Mouse (Mus musculus): ENCODE measurements around the gene Fam184b.

Gene Fam184b

DNA sequence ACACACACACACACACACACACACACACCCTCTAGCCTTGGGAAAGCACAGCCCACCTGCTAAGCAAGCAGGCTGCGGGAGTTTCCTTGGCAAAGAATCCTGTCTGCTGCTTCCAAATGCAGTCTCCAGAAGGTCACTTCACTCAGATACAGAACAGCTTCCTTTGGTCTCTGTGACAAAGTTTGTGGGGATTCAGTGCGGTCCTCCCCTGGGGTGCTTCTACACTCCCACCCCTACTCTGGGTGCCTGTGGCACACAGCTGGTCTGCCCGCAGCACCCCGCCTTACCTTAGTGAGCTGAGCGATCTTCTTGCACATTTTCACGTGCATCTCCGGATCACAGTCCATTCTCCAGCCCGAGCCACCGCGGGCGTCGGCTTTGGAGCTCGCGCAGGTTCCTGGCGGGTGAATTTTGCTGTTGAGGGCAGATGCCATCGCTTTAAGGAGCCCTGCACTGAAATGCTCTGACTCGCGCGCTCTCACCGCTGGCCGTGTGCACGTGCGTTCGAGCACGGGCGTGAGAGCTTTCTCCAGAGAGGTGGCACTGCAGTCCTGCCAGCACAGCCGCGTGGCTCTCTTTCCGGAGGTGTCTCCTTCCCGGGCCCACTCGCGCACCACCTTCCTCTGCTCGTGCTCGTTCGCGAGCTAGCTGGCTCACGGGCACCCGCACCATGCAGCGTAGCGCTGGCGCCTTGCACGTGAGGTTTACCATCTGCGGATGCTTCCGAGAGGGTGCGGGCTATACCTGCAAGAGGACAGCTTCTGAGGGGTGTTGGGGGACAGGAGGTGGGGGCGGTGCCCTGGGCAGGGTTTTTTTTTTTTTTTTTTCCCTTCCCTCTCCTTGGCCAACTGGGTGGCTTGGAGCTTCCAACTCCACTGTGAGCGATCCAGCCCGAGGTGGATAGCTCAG lies at the start of gene Fam184b:
TSS of gene Fam184b (minus strand) at position 809 of the 909 bp plus-strand sequence.
- peak; percentile 72 for DNase-seq (ENCODE audit: low read depth, low spot score)

DNA sequence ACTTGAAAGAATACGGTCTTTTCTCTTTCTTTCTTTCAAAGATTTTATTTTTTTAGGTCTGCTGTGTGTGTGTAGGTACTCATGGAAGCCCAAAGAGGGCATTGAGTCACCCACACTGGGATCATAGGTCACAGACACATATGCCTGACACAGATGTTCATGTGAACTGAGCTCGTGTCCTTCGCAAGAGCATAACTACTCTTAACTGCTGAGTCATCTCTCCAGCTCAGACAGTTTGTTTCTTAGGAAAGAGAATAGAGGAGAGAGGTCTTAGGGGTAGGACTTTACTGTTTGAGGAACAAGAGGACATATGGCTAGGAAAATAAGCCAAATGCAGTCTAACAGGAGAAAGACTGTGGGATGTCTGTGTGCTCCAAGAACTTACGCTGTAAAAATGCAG lies 49.7 kb upstream of the Fam184b start:
- DNase-seq (ENCODE audit: low read depth, low spot score), result no peak

DNA sequence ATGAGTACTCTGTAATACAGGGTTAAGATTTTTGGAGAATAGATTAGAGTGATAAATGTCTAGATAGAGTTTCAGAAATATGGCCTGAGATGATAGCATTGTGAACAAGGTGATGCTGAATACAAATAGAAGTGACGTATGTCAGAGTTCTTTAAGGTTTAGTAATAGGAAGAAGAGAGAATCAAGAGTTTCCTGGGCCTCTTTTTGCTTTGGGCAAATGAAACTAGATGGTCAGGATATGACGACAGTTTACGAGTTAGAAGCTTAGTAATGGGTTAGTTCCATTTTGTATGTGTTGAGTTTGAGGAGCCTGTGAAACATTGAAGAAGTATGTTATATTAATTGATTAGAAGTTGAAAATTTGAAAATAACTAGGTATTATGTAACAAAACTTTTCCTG lies 46.8 kb upstream of the Fam184b start:
- DNase-seq (ENCODE audit: low read depth, low spot score), result no peak

- no peak for DNase-seq (ENCODE audit: low read depth, low spot score)
These were observed 45.8 kb upstream of the Fam184b start for GRCm38 (mm10) chr5:45685243-45685642.

- no peak for DNase-seq (ENCODE audit: low read depth, low spot score)
These were observed 44.0 kb upstream of the Fam184b start for GRCm38 (mm10) chr5:45683388-45683787.

DNA sequence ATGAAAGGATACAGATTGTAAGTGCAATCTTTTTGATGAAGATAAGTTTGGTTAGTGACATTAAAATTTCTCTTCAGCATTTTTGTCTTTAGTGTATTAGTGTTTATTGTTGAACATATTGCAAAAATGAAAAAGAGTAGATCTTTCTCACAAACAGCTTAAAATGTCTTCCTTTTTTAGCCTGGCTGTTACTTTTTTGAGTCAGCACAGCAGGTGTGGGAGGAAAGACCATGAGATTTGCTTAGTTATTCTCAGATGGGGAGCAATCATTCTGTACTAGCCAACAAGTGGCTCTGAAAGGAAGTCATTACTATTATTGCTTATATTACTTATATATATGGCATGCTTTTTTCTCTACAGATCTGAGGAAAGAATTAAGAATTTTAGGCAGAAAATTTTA lies 40.5 kb upstream of the Fam184b start:
- no peak for DNase-seq (ENCODE audit: low read depth, low spot score)

GRCm38 (mm10) chr5:45677639-45678038 lies 38.2 kb upstream of the Fam184b start:
- no peak for DNase-seq (ENCODE audit: low read depth, low spot score)

- no peak for DNase-seq (ENCODE audit: low read depth, low spot score)
These were observed 35.6 kb upstream of the Fam184b start for GRCm38 (mm10) chr5:45675032-45675431.

DNA sequence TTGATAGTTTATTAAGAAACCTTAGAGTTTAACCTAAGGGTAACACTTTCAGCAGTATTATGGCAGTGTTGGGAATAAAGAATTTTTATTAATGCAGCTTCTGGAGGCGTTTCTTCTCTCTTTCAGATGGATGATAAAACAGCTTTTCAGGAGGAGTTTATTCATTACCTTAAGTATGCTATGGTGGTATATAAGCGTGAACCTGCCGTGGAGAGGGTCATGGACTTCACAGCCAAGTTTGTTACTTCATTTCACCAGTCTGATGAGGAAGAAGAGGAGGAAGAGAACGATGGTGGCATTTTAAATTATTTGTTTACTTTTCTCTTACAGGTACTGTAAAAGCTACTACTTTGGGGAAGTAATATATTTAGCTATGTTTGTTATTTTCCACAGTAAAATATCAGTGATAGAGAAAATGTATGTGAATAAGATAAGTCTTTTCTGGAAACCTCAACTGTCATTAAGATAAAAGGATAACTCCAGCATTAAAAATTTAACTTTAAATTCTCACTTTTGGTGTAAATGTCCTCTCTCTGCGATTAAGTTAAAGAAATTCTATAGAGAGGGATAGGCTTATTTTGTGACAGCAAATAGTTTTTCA lies 31.6 kb upstream of the Fam184b start:
- DNase-seq (ENCODE audit: low read depth, low spot score), result no peak

- DNase-seq (ENCODE audit: low read depth, low spot score), result no peak
These were observed 30.9 kb upstream of the Fam184b start for GRCm38 (mm10) chr5:45670280-45670670.

- DNase-seq (ENCODE audit: low read depth, low spot score), result peak; percentile 99
These were observed 30.3 kb upstream of the Fam184b start, which contains the start of gene Ncapg for GRCm38 (mm10) chr5:45669598-45670279. TSS of gene Ncapg (plus strand) at chr5:45669919.

- no peak for DNase-seq (ENCODE audit: low read depth, low spot score)
These were observed 29.8 kb upstream of the Fam184b start for GRCm38 (mm10) chr5:45669234-45669597.

DNA sequence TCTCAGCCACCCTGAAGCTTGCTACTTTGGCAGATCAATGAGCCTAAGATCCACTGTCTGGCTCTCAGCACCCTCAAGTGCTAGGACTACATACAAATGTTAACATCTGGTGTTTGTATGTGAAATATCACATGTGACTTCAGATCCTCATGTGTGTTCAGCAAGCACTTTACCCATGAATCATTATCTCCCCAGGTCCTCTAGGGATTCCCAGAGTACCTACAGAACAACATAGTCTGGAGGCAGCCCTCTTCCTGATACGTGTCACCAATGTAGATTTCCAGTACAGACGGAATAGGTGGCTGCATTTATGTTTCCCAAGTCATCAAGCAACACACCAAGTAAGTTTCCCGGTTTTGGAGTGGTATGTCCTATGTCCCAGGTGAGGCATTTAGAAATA lies 29.4 kb upstream of the Fam184b start:
- DNase-seq (ENCODE audit: low read depth, low spot score), result peak; percentile 25

- DNase-seq (ENCODE audit: low read depth, low spot score), result peak; percentile 55
These were observed 28.9 kb upstream of the Fam184b start for GRCm38 (mm10) chr5:45668324-45668723.

DNA sequence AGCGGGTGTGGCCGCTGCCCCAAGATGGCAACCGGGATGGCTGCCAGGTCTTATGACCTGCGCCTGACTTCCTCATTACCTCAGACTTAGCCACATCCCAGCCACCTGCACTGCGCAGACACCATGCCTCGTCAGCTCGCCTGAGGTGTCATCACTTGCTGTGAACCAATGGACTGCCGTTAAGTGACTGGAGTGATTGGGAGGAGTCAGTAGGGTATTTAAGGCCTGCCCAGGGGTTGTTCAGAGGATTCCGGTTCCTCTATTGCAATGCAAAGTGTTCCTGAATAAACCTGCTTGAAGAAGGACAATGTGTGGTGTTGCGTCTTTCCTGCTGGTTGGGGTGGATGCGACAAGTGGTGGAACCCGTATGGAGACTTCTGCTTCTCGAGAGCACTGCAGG lies 19.0 kb upstream of the Fam184b start:
- DNase-seq (ENCODE audit: low read depth, low spot score), result peak; percentile 50

DNA sequence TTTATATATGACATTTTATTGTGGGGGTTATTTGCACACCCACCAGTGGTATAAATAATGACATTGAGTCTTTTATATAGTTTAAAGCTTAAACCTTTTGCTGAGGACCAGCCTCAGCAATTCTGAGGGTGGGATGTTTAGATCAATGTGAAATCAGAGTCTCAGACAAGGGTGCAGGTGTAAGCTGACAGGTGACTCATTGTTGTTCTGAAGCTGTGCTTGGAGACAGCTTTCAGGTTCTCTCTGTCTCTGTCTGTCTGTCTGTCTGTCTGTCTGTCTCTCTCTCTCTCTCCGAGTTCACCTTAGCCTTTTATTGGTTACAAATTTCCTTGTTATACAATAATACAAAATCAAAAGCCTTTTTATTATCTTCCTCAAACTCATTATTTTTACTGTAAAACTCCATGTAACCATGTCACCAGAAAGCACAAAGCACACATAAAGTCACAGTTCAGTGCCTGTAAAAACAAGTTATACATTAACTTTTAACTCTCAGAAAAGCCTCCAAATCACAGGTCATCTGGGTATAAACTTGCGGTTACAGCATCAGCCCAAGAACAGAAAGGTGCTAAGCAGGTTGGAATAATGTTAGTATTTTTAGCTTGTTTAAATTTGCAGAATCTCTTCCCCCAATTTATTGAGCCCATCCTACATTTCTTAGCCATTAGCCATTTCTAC lies 11.8 kb upstream of the Fam184b start:
- no peak for DNase-seq (ENCODE audit: low read depth, low spot score)

DNA sequence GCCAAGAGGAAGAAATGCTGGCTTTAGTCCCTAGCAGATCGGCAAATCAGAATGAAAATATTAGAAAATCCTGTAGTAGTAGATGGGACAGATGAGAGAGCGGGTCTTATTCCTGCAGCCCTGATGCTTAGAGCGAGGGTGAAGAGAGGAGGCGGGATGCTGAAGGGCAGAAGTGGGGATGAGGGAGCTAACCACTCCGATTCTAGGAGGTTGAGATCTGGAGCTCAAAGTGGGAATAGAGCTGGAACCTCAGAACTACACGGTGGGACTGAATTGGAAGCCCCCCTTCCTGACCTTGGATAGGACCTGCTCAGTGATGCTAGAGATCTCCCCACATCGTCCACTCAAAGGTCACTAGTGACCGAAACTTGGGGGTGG lies 290 bp upstream of the Fam184b start:
- no peak for DNase-seq (ENCODE audit: low read depth, low spot score)

DNA sequence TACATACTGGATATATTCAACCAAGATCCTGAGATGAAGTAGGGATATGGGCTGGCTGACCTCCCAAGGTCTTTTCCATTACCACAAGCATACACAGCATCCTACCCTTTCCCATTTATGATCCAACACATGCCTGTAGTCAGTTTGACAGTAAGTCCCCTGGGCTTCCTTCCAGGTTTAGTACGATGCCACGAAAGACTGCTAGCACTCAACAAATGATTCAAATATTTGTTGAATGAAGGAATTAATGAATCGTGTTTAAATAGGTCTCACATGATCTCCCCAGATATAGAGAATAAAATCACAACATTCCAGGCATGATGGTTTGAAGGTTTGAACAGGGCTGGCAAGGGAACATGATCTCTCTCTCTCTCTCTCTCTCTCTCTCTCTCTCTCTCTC lies 1.0 kb downstream of the Fam184b start:
- no peak for DNase-seq (ENCODE audit: low read depth, low spot score)

DNA sequence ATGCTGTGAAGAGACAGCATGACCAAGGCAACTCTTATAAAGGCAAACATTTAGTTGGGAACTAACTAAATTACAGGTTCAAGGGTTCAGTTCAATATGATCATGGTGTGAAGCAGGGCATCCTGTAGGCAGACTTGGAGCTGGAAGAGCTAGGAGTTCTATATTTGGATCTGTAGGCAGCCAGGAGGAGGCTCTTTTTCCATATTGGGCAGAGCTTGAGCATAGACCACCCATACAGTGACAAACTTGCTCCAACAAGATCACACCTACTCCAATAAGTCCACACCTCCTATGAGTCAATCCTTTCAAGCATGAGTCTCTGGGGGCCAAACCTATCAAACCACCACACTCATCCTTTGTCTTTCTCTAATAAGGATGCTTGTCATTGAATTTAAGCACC lies 9.9 kb downstream of the Fam184b start:
- DNase-seq (ENCODE audit: low read depth, low spot score), result no peak

GRCm38 (mm10) chr5:45627771-45628170 lies 11.6 kb downstream of the Fam184b start:
- DNase-seq (ENCODE audit: low read depth, low spot score), result no peak

DNA sequence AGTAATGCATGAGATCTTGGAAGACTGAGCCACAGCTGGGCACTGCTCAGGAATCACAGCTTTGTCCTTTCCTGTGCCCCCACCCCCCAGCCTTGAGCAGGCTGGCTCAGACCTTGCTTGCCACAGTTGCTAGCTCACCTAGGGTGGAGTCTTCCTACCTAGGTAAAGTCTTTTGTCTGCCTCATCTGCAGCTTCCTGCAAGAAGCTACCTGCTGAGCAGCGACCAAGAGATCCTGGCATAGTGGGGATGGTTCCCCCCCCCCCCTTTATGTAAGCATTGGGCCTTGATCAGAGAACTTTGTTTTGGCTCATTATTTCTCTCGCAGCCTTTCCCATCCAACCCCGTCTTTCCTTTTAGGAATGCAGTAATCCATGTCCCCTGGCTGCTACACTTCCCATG lies 17.9 kb downstream of the Fam184b start:
- DNase-seq (ENCODE audit: low read depth, low spot score), result peak; percentile 11

DNA sequence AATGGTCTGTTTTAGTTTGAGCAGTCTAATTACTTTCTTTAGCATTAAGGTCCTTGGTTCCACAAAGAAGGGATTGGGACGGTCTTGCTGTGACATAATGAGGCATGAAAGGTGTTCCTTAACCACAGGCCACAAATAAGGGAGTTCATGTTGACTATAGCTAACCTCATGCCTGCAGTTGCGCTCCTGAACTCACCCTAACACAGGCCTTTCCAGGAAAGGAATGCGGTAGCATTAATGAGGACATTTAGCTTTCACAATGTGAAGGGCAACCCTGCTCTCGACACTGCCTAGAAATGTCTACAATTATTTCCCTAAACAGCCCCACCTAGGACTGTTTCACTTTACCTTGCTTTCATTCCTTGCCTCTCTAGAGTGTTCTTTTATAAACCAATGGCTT lies 40.4 kb downstream of the Fam184b start:
- DNase-seq (ENCODE audit: low read depth, low spot score), result peak; percentile 51
